Mouse (Mus musculus): ENCODE data around the gene Trim17. TPM values are rescaled to one million over a fixed set of nuclear protein-coding genes. Genes with fewer than 3 reads are reported as not detected.
A peak's percentile ranks its signal among the peaks of the same experiment; 100 is the strongest.

The Trim17 gene
- polyA plus RNA-seq, 1 experiment: 0.47 TPM

DNA sequence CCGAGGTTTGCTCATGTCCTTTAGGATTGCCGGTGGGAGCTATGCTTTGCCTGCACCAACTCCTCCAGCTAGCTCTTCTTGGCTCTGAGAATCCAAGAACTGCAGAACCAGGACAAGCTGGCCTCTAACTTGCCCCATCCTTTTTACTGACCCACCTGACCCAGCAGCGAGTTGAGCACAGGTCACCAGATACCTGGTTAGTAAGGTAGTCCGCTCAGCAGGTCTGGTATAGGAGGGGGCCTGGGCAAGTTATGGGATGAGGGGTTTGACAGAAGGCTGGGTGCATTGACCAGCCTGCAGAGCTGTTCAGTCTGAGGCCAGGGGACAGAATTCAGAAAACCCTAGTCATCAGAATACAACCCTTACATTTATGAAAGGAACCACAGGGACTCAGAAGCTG is 25.4 kb upstream of the Trim17 start:
- TF ChIP-seq CTCF (IDR thresholded peaks at IDR 0.05; ENCODE audit: borderline replicate concordance, control insufficient read depth, extremely low read depth, insufficient read depth, low read length, poor library complexity) (no peak), POLR2A (IDR thresholded peaks at IDR 0.05; ENCODE audit: control insufficient read depth, extremely low read depth, insufficient read depth, low read length, poor library complexity) (no peak)
- Histone ChIP-seq H3K4me1 (replicated peaks; ENCODE audit: control insufficient read depth, insufficient read depth, low read length) (peaks cover 3% of the 10 kb centered on the region; the same call in 1 of the 2 replicates), H3K27ac (ENCODE audit: control insufficient read depth, insufficient read depth, low read length) (no peak overlapping the region)

GRCm38 (mm10) chr11:58929641-58930040 is 24.8 kb upstream of the Trim17 start:
- no peak for DNase-seq
- peaks cover 3% of the 10 kb centered on the region; the same call in 1 of the 2 replicates for H3K4me1 ChIP-seq (replicated peaks; ENCODE audit: control insufficient read depth, insufficient read depth, low read length)
- WGBS: 80% methylated on average over 3 of the region's 3 CpGs
- peaks cover 19% of the 10 kb centered on the region for H3K36me3 ChIP-seq (ENCODE audit: control insufficient read depth, insufficient read depth, low read length)
- H3K27ac ChIP-seq (ENCODE audit: control insufficient read depth, insufficient read depth, low read length): no peak overlapping the region
- H3K4me3 ChIP-seq (ENCODE audit: control insufficient read depth, insufficient read depth, low read length): no peak overlapping the region
- no peaks in the 10 kb centered on the region for H3K27me3 ChIP-seq (ENCODE audit: control insufficient read depth, insufficient read depth, low read length)
- TF ChIP-seq CTCF (IDR thresholded peaks at IDR 0.05; ENCODE audit: borderline replicate concordance, control insufficient read depth, extremely low read depth, insufficient read depth, low read length, poor library complexity): no peak
- no peak for TF ChIP-seq POLR2A (IDR thresholded peaks at IDR 0.05; ENCODE audit: control insufficient read depth, extremely low read depth, insufficient read depth, low read length, poor library complexity)

More for the DNA sequence above, 25.4 kb upstream of the Trim17 start:
- no peak for DNase-seq
- H3K27me3 ChIP-seq (ENCODE audit: control insufficient read depth, insufficient read depth, low read length): no peaks in the 10 kb centered on the region
- 85% methylated on average over 4 of the region's 4 CpGs for WGBS
- H3K4me3 ChIP-seq (ENCODE audit: control insufficient read depth, insufficient read depth, low read length): no peak overlapping the region
- peaks cover 19% of the 10 kb centered on the region for H3K36me3 ChIP-seq (ENCODE audit: control insufficient read depth, insufficient read depth, low read length)

DNA sequence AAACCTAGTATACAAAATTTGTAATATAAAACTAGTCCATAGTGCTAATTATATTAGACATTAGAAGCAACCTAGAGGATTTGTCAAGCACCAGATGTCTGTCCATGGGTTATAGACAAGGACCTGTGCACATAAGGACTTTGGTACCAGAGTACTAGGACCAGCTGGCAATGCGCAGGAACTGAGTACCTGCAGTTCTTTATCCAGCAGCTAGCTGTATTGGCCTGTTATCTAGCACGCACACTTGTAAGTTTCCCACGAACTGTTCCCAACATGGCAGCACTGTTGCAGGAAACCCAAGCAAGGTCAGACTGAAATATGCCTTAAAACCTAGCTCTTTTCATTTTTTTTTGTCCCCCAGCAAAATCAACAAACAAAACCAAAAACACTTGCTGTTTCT is 24.2 kb upstream of the Trim17 start:
- Histone ChIP-seq H3K36me3 (ENCODE audit: control insufficient read depth, insufficient read depth, low read length) (peaks cover 19% of the 10 kb centered on the region), H3K4me1 (replicated peaks; ENCODE audit: control insufficient read depth, insufficient read depth, low read length) (peaks cover 3% of the 10 kb centered on the region; the same call in 1 of the 2 replicates), H3K27ac (ENCODE audit: control insufficient read depth, insufficient read depth, low read length) (no peak overlapping the region), H3K27me3 (ENCODE audit: control insufficient read depth, insufficient read depth, low read length) (no peaks in the 10 kb centered on the region), H3K4me3 (ENCODE audit: control insufficient read depth, insufficient read depth, low read length) (no peak overlapping the region)
- 97% methylated on average over 3 of the region's 3 CpGs for WGBS
- TF ChIP-seq POLR2A (IDR thresholded peaks at IDR 0.05; ENCODE audit: control insufficient read depth, extremely low read depth, insufficient read depth, low read length, poor library complexity): no peak
- no peak for TF ChIP-seq CTCF (IDR thresholded peaks at IDR 0.05; ENCODE audit: borderline replicate concordance, control insufficient read depth, extremely low read depth, insufficient read depth, low read length, poor library complexity)
- no peak for DNase-seq

DNA sequence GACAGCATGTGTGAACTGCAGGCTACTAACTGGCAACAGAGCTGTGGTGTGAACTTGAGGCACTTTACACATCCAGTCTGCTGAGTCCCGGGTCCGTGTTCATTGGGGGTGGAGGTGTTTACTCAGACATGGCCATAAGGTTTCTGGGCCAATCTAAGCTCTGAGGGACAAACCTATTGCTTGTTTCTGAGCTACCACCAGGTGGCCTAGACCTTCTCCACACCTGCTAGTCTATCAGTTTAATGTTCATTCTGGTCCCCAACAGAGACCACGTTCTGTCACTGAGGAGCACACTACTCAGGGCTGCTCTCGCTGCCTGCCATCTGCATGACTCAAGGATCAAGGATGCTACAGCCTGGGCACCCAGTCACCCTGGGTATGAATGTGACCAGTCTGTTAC is 22.9 kb upstream of the Trim17 start:
- WGBS: 77% methylated on average over 4 of the region's 4 CpGs
- DNase-seq: no peak
- no peak overlapping the region for H3K27ac ChIP-seq (ENCODE audit: control insufficient read depth, insufficient read depth, low read length)
- peaks cover 6% of the 10 kb centered on the region; the same call in 1 of the 2 replicates for H3K4me1 ChIP-seq (replicated peaks; ENCODE audit: control insufficient read depth, insufficient read depth, low read length)
- no peaks in the 10 kb centered on the region for H3K27me3 ChIP-seq (ENCODE audit: control insufficient read depth, insufficient read depth, low read length)
- H3K36me3 ChIP-seq (ENCODE audit: control insufficient read depth, insufficient read depth, low read length): peaks cover 21% of the 10 kb centered on the region
- no peak overlapping the region for H3K4me3 ChIP-seq (ENCODE audit: control insufficient read depth, insufficient read depth, low read length)
- TF ChIP-seq CTCF (IDR thresholded peaks at IDR 0.05; ENCODE audit: borderline replicate concordance, control insufficient read depth, extremely low read depth, insufficient read depth, low read length, poor library complexity) (no peak), POLR2A (IDR thresholded peaks at IDR 0.05; ENCODE audit: control insufficient read depth, extremely low read depth, insufficient read depth, low read length, poor library complexity) (no peak)

GRCm38 (mm10) chr11:58937909-58938308 is 16.6 kb upstream of the Trim17 start:
- Histone ChIP-seq H3K4me1 (replicated peaks; ENCODE audit: control insufficient read depth, insufficient read depth, low read length) (peaks cover 14% of the 10 kb centered on the region), H3K27ac (ENCODE audit: control insufficient read depth, insufficient read depth, low read length) (no peak overlapping the region), H3K4me3 (ENCODE audit: control insufficient read depth, insufficient read depth, low read length) (peak overlapping the region; percentile 76), H3K27me3 (ENCODE audit: control insufficient read depth, insufficient read depth, low read length) (no peaks in the 10 kb centered on the region), H3K36me3 (ENCODE audit: control insufficient read depth, insufficient read depth, low read length) (peaks cover 15% of the 10 kb centered on the region)
- DNase-seq: no peak
- TF ChIP-seq POLR2A (IDR thresholded peaks at IDR 0.05; ENCODE audit: control insufficient read depth, extremely low read depth, insufficient read depth, low read length, poor library complexity) (no peak), CTCF (IDR thresholded peaks at IDR 0.05; ENCODE audit: borderline replicate concordance, control insufficient read depth, extremely low read depth, insufficient read depth, low read length, poor library complexity) (no peak)
- 5% methylated on average over 13 of the region's 13 CpGs for WGBS

DNA sequence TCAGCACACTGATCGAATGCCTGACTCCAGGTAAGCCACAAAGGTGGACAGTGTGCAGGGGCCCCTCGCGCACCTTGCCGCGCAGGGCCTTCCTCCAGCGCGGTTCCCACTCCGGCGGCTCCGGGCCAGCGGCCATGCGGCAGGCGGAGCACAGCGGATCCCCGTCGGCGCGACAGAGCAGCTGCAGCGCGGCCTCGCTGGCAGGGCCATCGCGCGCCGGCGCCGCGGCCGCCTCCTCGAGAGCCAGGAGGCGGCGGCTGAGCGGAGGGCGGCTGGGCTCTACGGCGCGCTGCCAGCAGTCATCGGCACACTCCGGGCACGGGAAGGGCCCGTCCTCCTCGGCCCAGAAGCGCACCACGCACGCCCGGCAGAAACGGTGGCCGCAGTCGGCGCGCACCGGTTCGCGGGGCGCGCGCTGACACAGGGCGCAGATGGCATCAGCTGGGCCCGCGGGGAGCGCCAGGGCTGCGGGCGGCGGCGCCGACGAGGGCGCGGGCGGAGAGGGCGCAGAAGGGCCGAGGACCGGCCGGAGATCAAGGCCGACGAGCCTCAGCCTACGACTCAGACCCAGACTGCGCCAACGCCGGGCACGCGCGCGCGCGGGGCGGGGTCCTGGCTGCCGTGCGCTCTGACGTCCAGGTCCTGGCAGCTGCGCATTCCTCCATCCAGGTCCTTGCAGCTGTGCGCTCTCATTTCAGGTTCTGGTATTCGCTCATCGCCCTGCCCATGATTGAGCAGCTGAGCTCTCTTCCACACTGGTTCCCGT is 16.0 kb upstream of the Trim17 start, which contains the start of gene Rnf187:
TSS of gene Rnf187 (minus strand) at position 595 of the 766 bp plus-strand sequence.
- WGBS: under 1% methylated on average over 94 of the region's 95 CpGs
- DNase-seq: peak; percentile 92

More for the DNA sequence above, 16.0 kb upstream of the Trim17 start, which contains the start of gene Rnf187:
- Histone ChIP-seq H3K27ac (ENCODE audit: control insufficient read depth, insufficient read depth, low read length) (no peak within 1 kb of the TSS), H3K4me1 (replicated peaks; ENCODE audit: control insufficient read depth, insufficient read depth, low read length) (peaks cover 14% of the 10 kb centered on the region), H3K36me3 (ENCODE audit: control insufficient read depth, insufficient read depth, low read length) (peaks cover 11% of the 10 kb centered on the region), H3K27me3 (ENCODE audit: control insufficient read depth, insufficient read depth, low read length) (no peaks in the 10 kb centered on the region), H3K4me3 (ENCODE audit: control insufficient read depth, insufficient read depth, low read length) (peak within 1 kb of the TSS; percentile 76)
- peak; percentile 84 for TF ChIP-seq POLR2A (IDR thresholded peaks at IDR 0.05; ENCODE audit: control insufficient read depth, extremely low read depth, insufficient read depth, low read length, poor library complexity)
- TF ChIP-seq CTCF (IDR thresholded peaks at IDR 0.05; ENCODE audit: borderline replicate concordance, control insufficient read depth, extremely low read depth, insufficient read depth, low read length, poor library complexity): 0 out of 2 replicates have a peak, but pooled peaks have one; percentile 39

Measured in thymus, adult 2 months (tissue).